Mouse (Mus musculus) neural tube, embryonic 13.5 days (tissue): ENCODE data around the gene Gipc1. TPM values are rescaled to one million over a fixed set of nuclear protein-coding genes. Genes with fewer than 3 reads are reported as not detected.

ENCODE experiments used
- ATAC-seq: fragments of 200-750 bp; cut with Nextera tagmentation; 2 replicates; pipeline ENCODE4 v1.8.0; 2017; ENCODE audit warnings: low read depth, mild to moderate bottlenecking, moderate TSS enrichment, moderate library complexity
- H3K27ac ChIP-seq: fragments of 300-500 bp; sonication (generic); replicated peaks from 2 replicates; pipeline ENCODE4 v1.5.1; 2015; ENCODE audit warnings: moderate library complexity, mild to moderate bottlenecking, inconsistent platforms
- H3K27me3 ChIP-seq: fragments of 300-500 bp; sonication (generic); 2 replicates; pipeline ENCODE4 v1.6.1; 2015; ENCODE audit warnings: mild to moderate bottlenecking, inconsistent platforms
- H3K36me3 ChIP-seq: fragments of 300-500 bp; sonication (generic); 2 replicates; pipeline ENCODE4 v1.6.1; 2015; ENCODE audit warnings: mild to moderate bottlenecking, inconsistent platforms
- H3K4me1 ChIP-seq: fragments of 300-500 bp; sonication (generic); replicated peaks from 2 replicates; pipeline ENCODE4 v1.6.1; 2015; ENCODE audit warnings: inconsistent platforms
- H3K4me2 ChIP-seq: fragments of 300-500 bp; sonication (generic); 2 replicates; pipeline ENCODE4 v1.6.1; 2015; ENCODE audit warnings: inconsistent platforms, mild to moderate bottlenecking, moderate library complexity
- H3K4me3 ChIP-seq: fragments of 300-500 bp; sonication (generic); 2 replicates; pipeline ENCODE4 v1.5.1; 2015; ENCODE audit warnings: mild to moderate bottlenecking, inconsistent platforms
- H3K9ac ChIP-seq: fragments of 300-500 bp; sonication (generic); 2 replicates; pipeline ENCODE4 v1.6.1; 2015; ENCODE audit warnings: moderate library complexity, mild to moderate bottlenecking, inconsistent platforms
- H3K9me3 ChIP-seq: fragments of 300-500 bp; sonication (generic); 2 replicates; pipeline ENCODE4 v1.6.1; 2016; ENCODE audit warnings: inconsistent platforms
- WGBS: fragments of 180-500 bp; shearing (Covaris S2); methylation state at CpG from one replicate; pipeline ENCODE4 v1.1.7; 2015; 5-methylcytosine and 5-hydroxymethylcytosine counted together
- polyA plus RNA-seq: library from polyadenylated mRNA; unstranded; fragments of >200 nt; fragmentation: Nextera tagmentation; extraction: Ambion mirVana; gene quantifications from 2 replicates; pipeline ENCODE4 v1.2.1, GENCODE M21; 2015

The Gipc1 gene
- polyA plus RNA-seq, 1 experiment from 2014 or later: 149 TPM

DNA sequence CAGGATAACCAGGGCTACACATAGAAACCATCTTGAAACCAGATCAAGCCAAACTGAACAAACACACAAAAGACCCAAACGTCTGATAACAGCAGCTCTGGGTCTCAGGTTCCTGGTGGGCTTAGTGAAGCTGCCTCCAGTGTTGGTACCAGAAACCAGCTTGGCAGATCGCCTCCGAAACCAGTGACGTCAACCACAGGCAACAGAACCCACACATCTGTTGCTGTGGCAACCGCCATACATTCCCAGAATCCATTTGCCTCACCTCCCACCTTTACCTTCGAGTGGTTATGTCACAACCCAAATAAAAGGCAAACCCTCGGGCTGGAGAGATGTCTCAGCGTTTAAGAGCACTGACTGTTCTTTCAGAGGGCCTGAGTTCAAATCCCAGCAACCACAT, 55.1 kb downstream of the Gipc1 start:
- H3K4me3 ChIP-seq: no peak overlapping the region
- H3K4me1 ChIP-seq: no peaks in the 10 kb centered on the region
- no peaks in the 10 kb centered on the region for H3K27me3 ChIP-seq
- H3K36me3 ChIP-seq: no peaks in the 10 kb centered on the region
- no peak overlapping the region for H3K4me2 ChIP-seq
- 73% methylated on average over 8 of the region's 8 CpGs for WGBS
- H3K27ac ChIP-seq: no peak overlapping the region
- ATAC-seq: no peak
- H3K9ac ChIP-seq: no peak overlapping the region
- no peaks in the 10 kb centered on the region for H3K9me3 ChIP-seq

Other genes starting within 250 kb of the Gipc1 start
- 214 and 218 TPM in 2 replicates for gene Scoc, start 194.3 kb upstream of the Gipc1 start, polyA plus RNA-seq
- gene Olfr370, start 116.9 kb upstream of the Gipc1 start, polyA plus RNA-seq: 0.04 TPM in 1 of 2 replicates, not detected in the other
- 354 and 397 TPM in 2 replicates for gene Ndufb7, start 86.0 kb upstream of the Gipc1 start, polyA plus RNA-seq
- 1,063 and 1,130 TPM in 2 replicates for gene Tecr, start 44.7 kb upstream of the Gipc1 start, polyA plus RNA-seq
- gene Dnajb1, start 44.5 kb upstream of the Gipc1 start, polyA plus RNA-seq: 54.3 and 54.4 TPM in 2 replicates
- 0.46 and 0.50 TPM in 2 replicates for gene Ptger1, start 14.0 kb downstream of the Gipc1 start, polyA plus RNA-seq
- gene Pkn1, start 46.5 kb downstream of the Gipc1 start, polyA plus RNA-seq: 21.3 and 25.5 TPM in 2 replicates
- 101 and 105 TPM in 2 replicates for gene Ddx39, start 62.5 kb downstream of the Gipc1 start, polyA plus RNA-seq
- gene Adgre5, start 88.6 kb downstream of the Gipc1 start, polyA plus RNA-seq: 12.7 and 14.7 TPM in 2 replicates
- gene Adgrl1, start 247.4 kb downstream of the Gipc1 start, polyA plus RNA-seq: 40.0 and 40.1 TPM in 2 replicates